Mouse (Mus musculus) limb, embryonic 13.5 days (tissue): ENCODE data around the gene Flnb. TPM values are rescaled to one million over a fixed set of nuclear protein-coding genes. Genes with fewer than 3 reads are reported as not detected.

Experiments
- ATAC-seq: fragments of 200-750 bp; cut with Nextera tagmentation; 2 replicates; pipeline ENCODE4 v1.8.0; 2017; ENCODE audit warnings: low read depth, moderate number of reproducible peaks, moderate TSS enrichment; ENCODE audit not compliant: low FRiP score
- H3K27ac ChIP-seq: fragments of 300-500 bp; sonication (generic); 2 replicates; pipeline ENCODE4 v1.5.1; 2015; ENCODE audit warnings: inconsistent platforms, mild to moderate bottlenecking, moderate library complexity
- H3K27me3 ChIP-seq: fragments of 300-500 bp; sonication (generic); 2 replicates; pipeline ENCODE4 v1.6.1; 2015; ENCODE audit warnings: mild to moderate bottlenecking, inconsistent platforms
- H3K36me3 ChIP-seq: fragments of 300-500 bp; sonication (generic); 2 replicates; pipeline ENCODE4 v1.6.1; 2015; ENCODE audit warnings: inconsistent platforms, mild to moderate bottlenecking, moderate library complexity
- H3K4me1 ChIP-seq: fragments of 300-500 bp; sonication (generic); 2 replicates; pipeline ENCODE4 v1.6.1; 2015; ENCODE audit warnings: inconsistent platforms
- H3K4me2 ChIP-seq: fragments of 300-500 bp; sonication (generic); replicated peaks from 2 replicates; pipeline ENCODE4 v1.6.1; 2015; ENCODE audit warnings: inconsistent platforms, mild to moderate bottlenecking, moderate library complexity
- H3K4me3 ChIP-seq: fragments of 300-500 bp; sonication (generic); 2 replicates; pipeline ENCODE4 v1.5.1; 2015; ENCODE audit warnings: moderate library complexity, mild to moderate bottlenecking, inconsistent platforms
- H3K9ac ChIP-seq: fragments of 300-500 bp; sonication (generic); 2 replicates; pipeline ENCODE4 v1.6.1; 2015; ENCODE audit warnings: mild to moderate bottlenecking, inconsistent platforms
- H3K9me3 ChIP-seq: fragments of 300-500 bp; sonication (generic); 2 replicates; pipeline ENCODE4 v1.6.1; 2016; ENCODE audit warnings: inconsistent platforms
- WGBS: fragments of 180-500 bp; shearing (Covaris S2); methylation state at CpG from one replicate; pipeline ENCODE4 v1.1.7; 2015; 5-methylcytosine and 5-hydroxymethylcytosine counted together
- polyA plus RNA-seq: library from polyadenylated mRNA; unstranded; fragments of >200 nt; fragmentation: Nextera tagmentation; extraction: Ambion mirVana; gene quantifications from 2 replicates; pipeline ENCODE4 v1.2.1, GENCODE M21; 2015

Gene Flnb
- polyA plus RNA-seq, 1 experiment from 2014 or later = 45.3 TPM

GRCm38 (mm10) chr14:7831770-7832439 is 14.1 kb downstream of the Flnb start:
- Histone ChIP-seq H3K9ac (no peak overlapping the region), H3K4me2 (no peak overlapping the region), H3K27ac (peak overlapping the region; percentile 44; the same call in 1 of the 2 replicates), H3K4me3 (no peak overlapping the region), H3K36me3 (no peaks in the 10 kb centered on the region), H3K9me3 (no peaks in the 10 kb centered on the region), H3K4me1 (peaks cover 59% of the 10 kb centered on the region), H3K27me3 (no peaks in the 10 kb centered on the region)
- no peak for ATAC-seq
- WGBS = 19% methylated on average over 1 of the region's 1 CpGs

- ATAC-seq = no peak
- H3K9me3 ChIP-seq = no peaks in the 10 kb centered on the region
- peak overlapping the region; percentile 44 for H3K27ac ChIP-seq
- no peaks in the 10 kb centered on the region for H3K27me3 ChIP-seq
- H3K4me2 ChIP-seq = no peak overlapping the region
- no peaks in the 10 kb centered on the region for H3K36me3 ChIP-seq
- no peak overlapping the region for H3K4me3 ChIP-seq
- H3K9ac ChIP-seq = no peak overlapping the region
- 93% methylated on average over 5 of the region's 5 CpGs for WGBS
- H3K4me1 ChIP-seq = peaks cover 59% of the 10 kb centered on the region
Observed at GRCm38 (mm10) chr14:7832440-7832783, 14.7 kb downstream of the Flnb start.

GRCm38 (mm10) chr14:7833458-7833857 is 15.7 kb downstream of the Flnb start:
- ATAC-seq = peak; percentile 66

GRCm38 (mm10) chr14:7838564-7839089 is 20.9 kb downstream of the Flnb start:
- Histone ChIP-seq H3K27me3 (no peaks in the 10 kb centered on the region), H3K9me3 (no peaks in the 10 kb centered on the region), H3K4me3 (no peak overlapping the region), H3K36me3 (no peaks in the 10 kb centered on the region), H3K27ac (no peak overlapping the region), H3K4me1 (peaks cover 69% of the 10 kb centered on the region), H3K4me2 (no peak overlapping the region), H3K9ac (no peak overlapping the region)
- WGBS = 75% methylated on average over 5 of the region's 5 CpGs
- no peak for ATAC-seq

More at GRCm38 (mm10) chr14:7833458-7833857, 15.7 kb downstream of the Flnb start:
- Histone ChIP-seq H3K36me3 (no peaks in the 10 kb centered on the region), H3K27me3 (no peaks in the 10 kb centered on the region), H3K9me3 (no peaks in the 10 kb centered on the region), H3K4me1 (peaks cover 61% of the 10 kb centered on the region), H3K9ac (no peak overlapping the region), H3K27ac (peak overlapping the region; percentile 2; the same call in 1 of the 2 replicates), H3K4me2 (no peak overlapping the region), H3K4me3 (no peak overlapping the region)
- WGBS = 33% methylated on average over 4 of the region's 4 CpGs

- WGBS = 50% methylated on average over 8 of the region's 8 CpGs
Observed at GRCm38 (mm10) chr14:7839950-7840514, 22.3 kb downstream of the Flnb start.

GRCm38 (mm10) chr14:7842631-7843332 is 25.0 kb downstream of the Flnb start:
- Histone ChIP-seq H3K4me3 (no peak overlapping the region), H3K9me3 (no peaks in the 10 kb centered on the region), H3K27ac (peak overlapping the region; percentile 39), H3K4me2 (no peak overlapping the region), H3K4me1 (peaks cover 80% of the 10 kb centered on the region), H3K36me3 (no peaks in the 10 kb centered on the region), H3K27me3 (no peaks in the 10 kb centered on the region), H3K9ac (peak overlapping the region; percentile 39; the same call in 1 of the 2 replicates)
- no peak for ATAC-seq
- WGBS = 51% methylated on average over 15 of the region's 15 CpGs

More at GRCm38 (mm10) chr14:7839950-7840514, 22.3 kb downstream of the Flnb start:
- peaks cover 77% of the 10 kb centered on the region for H3K4me1 ChIP-seq
- H3K9me3 ChIP-seq = no peaks in the 10 kb centered on the region
- no peak overlapping the region for H3K27ac ChIP-seq
- H3K36me3 ChIP-seq = no peaks in the 10 kb centered on the region
- ATAC-seq = no peak
- no peak overlapping the region for H3K4me3 ChIP-seq
- no peaks in the 10 kb centered on the region for H3K27me3 ChIP-seq
- no peak overlapping the region for H3K9ac ChIP-seq
- H3K4me2 ChIP-seq = no peak overlapping the region

GRCm38 (mm10) chr14:7846696-7847095 is 28.9 kb downstream of the Flnb start:
- Histone ChIP-seq H3K27me3 (no peaks in the 10 kb centered on the region), H3K27ac (no peak overlapping the region), H3K4me2 (no peak overlapping the region), H3K36me3 (no peaks in the 10 kb centered on the region; the same call in 1 of the 2 replicates), H3K9ac (no peak overlapping the region), H3K4me3 (no peak overlapping the region), H3K9me3 (no peaks in the 10 kb centered on the region), H3K4me1 (peaks cover 87% of the 10 kb centered on the region)
- 79% methylated on average over 4 of the region's 4 CpGs for WGBS
- no peak for ATAC-seq

- peak overlapping the region; percentile 21 for H3K4me2 ChIP-seq
- no peaks in the 10 kb centered on the region; the same call in 1 of the 2 replicates for H3K36me3 ChIP-seq
- H3K4me1 ChIP-seq = peaks cover 89% of the 10 kb centered on the region
- no peak overlapping the region for H3K9ac ChIP-seq
- WGBS = 31% methylated on average over 5 of the region's 5 CpGs
- no peaks in the 10 kb centered on the region for H3K27me3 ChIP-seq
- no peak overlapping the region for H3K4me3 ChIP-seq
- peak; percentile 78 for ATAC-seq
- peak overlapping the region; percentile 61 for H3K27ac ChIP-seq
- no peaks in the 10 kb centered on the region for H3K9me3 ChIP-seq
Observed at GRCm38 (mm10) chr14:7847746-7848232, 30.0 kb downstream of the Flnb start.

GRCm38 (mm10) chr14:7850913-7851312 is 33.2 kb downstream of the Flnb start:
- Histone ChIP-seq H3K4me1 (peaks cover 97% of the 10 kb centered on the region), H3K9ac (no peak overlapping the region), H3K36me3 (peaks cover 4% of the 10 kb centered on the region; the same call in 1 of the 2 replicates), H3K27ac (peak overlapping the region; percentile 17; the same call in 1 of the 2 replicates), H3K4me2 (no peak overlapping the region; the same call in 1 of the 2 replicates), H3K27me3 (no peaks in the 10 kb centered on the region), H3K9me3 (no peaks in the 10 kb centered on the region), H3K4me3 (no peak overlapping the region)
- ATAC-seq = no peak
- WGBS = 58% methylated on average over 3 of the region's 3 CpGs

- Histone ChIP-seq H3K27me3 (no peaks in the 10 kb centered on the region), H3K36me3 (peaks cover 4% of the 10 kb centered on the region; the same call in 1 of the 2 replicates), H3K27ac (peak overlapping the region; percentile 17), H3K4me3 (no peak overlapping the region), H3K4me2 (no peak overlapping the region; the same call in 1 of the 2 replicates), H3K9me3 (no peaks in the 10 kb centered on the region), H3K9ac (no peak overlapping the region), H3K4me1 (peaks cover 100% of the 10 kb centered on the region)
- 18% methylated on average over 5 of the region's 5 CpGs for WGBS
- ATAC-seq = no peak
Observed at GRCm38 (mm10) chr14:7851543-7852065, 33.8 kb downstream of the Flnb start.

- no peaks in the 10 kb centered on the region for H3K27me3 ChIP-seq
- ATAC-seq = peak; percentile 51
- 43% methylated on average over 11 of the region's 11 CpGs for WGBS
- peaks cover 4% of the 10 kb centered on the region; the same call in 1 of the 2 replicates for H3K36me3 ChIP-seq
- H3K4me2 ChIP-seq = no peak overlapping the region; the same call in 1 of the 2 replicates
- H3K9me3 ChIP-seq = no peaks in the 10 kb centered on the region
- H3K27ac ChIP-seq = no peak overlapping the region
- H3K4me1 ChIP-seq = peaks cover 98% of the 10 kb centered on the region
- no peak overlapping the region for H3K4me3 ChIP-seq
- H3K9ac ChIP-seq = no peak overlapping the region
Observed at GRCm38 (mm10) chr14:7853691-7854090, 35.9 kb downstream of the Flnb start.
